Mouse (Mus musculus): Measurements from ENCODE around the gene Prune2.

The Prune2 gene

DNA sequence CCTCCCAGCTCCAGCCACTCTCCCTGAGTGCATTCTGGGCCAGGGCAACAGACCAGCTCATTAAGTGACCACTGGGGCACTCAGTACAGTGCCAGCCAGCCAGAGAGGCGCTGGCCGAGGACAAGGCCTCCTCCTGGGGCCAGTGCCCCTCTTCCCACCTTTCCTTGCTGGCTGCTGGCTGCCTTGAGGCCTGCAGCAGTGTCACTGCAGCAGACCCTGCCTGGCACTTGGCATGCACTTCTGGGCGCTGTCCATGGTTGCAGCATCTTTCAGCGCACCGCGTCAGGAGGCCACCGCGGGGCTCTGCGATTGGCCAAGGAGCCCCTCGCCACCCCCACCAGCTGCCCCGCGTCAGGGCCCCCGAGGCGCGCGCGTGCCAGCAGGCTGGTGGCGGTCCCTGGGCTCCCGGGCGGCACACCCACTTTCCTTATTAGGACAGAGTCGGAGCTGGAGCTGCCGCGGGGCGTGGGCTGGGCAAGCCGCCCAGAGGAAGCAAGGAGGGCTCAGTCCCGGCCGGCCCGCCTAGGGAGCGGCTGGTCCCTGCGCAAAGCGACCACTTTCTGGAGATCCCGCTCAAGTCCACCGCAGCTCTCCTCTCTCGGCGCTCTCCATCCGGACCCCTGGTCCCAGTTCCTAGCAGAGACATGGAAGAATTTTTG lies at the start of gene Prune2:
Gene Prune2, plus strand, starts transcription at position 506 of the 659 bp plus-strand sequence.
- DNase-seq (ENCODE audit: low spot score in 2 of 2), result peak; percentile 22 to 39

DNA sequence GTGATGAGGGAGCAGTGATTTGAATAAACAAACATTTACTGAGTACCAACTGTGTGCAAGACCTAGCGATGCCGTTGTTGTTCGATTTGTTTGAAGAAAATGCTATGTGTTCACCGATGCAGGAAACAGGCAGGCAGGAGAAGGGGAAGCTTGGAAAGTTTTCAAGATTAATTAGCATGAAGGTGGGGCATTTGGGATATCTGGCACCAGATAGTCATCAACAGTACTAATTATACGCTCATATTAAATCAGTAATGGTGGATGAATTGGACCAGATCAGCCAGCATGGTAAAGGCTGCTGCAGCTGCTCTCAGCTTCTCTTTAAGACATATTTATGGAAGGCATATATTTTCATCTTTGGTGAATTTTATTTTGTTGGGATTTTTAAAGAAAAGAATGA lies 44.4 kb upstream of the Prune2 start:
- no peak for DNase-seq (ENCODE audit: low spot score in 2 of 2)

DNA sequence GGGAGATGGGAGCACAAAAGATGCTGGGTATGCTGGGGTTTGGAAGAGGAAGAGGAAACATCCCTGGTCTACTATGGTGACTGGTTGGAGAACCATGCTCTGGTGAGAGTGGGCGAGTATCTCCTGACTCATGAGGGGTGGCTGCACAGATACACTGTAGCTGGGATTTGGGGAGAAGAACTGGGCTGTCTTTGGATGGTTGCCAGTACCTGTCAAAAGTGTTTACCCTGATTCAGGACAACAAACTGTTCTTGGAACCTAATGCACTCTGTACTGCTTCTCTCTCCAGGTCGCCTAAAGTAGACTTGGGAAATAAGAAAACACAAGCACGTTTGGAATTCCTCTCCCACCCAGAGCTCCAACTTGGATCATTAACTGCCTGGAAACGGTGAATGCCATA lies 31.4 kb upstream of the Prune2 start:
- DNase-seq (ENCODE audit: low spot score in 2 of 2), result no peak

DNA sequence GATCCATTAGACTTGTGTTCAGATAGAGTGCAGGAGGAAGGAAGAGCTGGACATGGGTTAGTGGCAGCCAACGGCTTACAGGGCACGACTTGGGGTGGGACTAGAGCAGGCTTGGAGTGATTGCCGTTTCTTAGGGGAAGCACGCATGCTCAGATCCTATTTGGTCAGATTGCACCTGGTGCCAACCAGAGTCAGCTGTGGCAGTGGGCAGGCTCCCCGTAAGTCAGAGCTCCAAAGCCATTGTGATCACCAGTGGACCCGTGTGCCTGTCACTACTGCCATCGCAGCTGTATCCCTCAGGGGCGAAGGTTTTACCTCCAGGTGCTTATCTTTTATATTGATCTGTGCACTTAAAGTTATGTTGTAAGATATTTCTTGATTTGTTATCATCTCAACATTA lies 21.3 kb upstream of the Prune2 start:
- DNase-seq (ENCODE audit: low spot score in 2 of 2), result no peak

DNA sequence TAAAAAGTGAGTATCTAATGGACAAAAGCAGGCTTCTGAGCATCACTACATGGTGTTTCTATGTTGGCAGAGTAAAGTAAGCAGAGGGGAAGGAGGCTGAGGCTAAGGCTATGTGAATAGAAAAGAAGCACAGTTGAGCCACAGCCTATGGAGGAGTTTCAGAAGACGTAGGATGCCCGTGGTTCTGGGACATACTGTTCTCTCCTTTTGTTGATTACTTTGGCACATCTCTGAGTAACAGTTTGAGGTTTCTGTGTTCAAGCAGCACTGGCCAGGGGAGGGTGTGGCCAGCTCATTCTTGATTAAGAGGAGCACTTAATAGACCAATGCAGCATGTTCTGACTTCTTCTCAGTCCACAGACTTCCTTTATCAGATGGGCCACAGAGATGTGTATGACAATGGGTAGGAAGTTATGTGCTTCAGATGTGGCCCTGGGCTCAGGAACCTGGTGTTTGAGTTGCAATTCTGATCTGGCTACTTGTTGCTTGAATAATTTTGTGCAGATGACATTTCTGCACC lies 7.1 kb upstream of the Prune2 start:
- no peak for DNase-seq (ENCODE audit: low spot score in 2 of 2)

DNA sequence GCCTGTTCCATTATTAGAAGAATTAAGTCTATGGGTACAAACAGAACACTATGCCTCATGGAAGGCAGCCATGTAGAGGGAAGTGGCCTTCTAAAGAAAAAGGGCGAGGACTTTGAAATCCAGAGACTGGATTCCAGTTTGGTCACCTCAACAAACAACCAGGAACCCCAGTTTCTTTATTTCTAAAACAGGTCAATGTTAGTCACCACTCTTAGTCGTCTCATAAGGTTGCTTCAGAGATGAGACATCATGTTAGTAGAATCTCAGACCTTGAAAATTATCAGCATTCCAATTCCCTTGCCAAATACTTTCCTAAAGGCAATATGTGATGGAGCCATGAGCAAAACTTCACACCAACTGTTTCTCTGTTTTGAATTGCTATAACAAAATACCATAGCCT lies 6.6 kb upstream of the Prune2 start:
- no peak for DNase-seq (ENCODE audit: low spot score in 2 of 2)

DNA sequence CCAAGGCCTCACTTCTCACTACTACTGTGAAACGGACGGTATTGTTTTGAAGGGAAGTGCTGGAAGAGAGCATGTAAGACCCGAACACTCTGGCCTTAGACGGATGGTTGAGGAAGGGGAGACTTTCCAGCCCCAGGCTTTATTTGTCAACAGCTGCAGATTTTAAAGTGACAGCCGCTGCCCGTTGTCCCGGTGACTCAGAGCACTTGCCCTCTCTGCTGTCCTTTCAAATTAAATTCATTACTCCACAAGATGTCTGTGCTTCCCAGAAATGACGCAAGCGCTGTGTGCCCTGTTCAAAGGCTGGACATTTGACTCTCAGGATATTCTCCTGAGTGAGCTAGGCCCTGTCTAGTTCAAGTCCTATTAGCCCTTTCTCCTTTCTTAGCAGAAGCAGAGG lies 5.9 kb upstream of the Prune2 start:
- no peak for DNase-seq (ENCODE audit: low spot score in 2 of 2)

DNA sequence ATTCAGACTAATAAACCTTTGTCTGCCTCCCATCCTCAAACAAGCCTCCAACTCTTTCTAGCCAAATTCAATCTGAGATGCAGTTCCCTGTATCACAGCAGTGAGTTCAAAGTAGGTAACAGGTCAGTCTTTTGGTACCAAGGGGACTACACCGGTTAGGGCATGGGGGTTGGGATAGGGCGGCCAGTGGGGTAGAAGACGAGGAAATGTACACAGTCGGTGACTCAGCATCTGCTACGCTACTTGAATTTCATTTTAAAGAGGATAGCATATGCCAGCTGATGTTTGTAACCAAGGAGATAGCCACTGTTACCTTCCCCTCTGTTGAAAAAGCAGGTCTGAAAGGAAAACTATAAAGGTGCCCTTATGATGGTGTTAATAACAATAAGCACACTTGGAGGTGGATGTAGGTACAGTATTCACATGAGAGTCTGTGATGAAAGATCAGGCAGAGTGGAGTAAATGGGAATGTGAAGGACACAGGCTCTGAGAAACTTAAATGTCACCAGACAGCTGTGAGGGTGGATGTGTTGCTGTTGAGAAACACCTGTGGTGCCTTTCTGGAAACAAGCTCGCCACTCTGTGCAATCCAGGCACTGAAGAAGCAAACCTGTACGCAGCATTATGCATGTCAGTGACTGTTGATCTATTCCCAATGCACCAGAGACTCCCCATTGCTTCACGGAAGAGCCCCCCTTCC lies 5.1 kb upstream of the Prune2 start:
- no peak for DNase-seq (ENCODE audit: low spot score in 2 of 2)

DNA sequence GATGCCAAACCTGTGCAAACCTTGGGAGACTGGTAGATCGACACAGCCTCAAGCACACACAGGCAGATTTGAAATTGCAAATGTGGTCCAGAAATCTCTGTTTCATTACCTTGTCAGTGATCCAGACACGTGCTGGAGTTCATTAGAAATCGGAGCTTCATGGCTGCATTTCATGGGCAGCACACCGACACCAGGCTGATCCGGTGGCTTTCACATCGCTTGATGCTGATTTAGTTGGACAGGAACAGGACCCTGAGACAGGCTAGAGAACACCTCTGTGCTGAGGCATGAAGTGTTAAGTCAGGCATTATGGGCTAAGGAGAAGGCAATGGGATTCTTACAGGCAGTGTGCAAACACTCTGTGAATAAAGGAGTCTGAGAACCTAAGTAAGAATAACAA lies 1.2 kb upstream of the Prune2 start:
- no peak for DNase-seq (ENCODE audit: low spot score in 2 of 2)

DNA sequence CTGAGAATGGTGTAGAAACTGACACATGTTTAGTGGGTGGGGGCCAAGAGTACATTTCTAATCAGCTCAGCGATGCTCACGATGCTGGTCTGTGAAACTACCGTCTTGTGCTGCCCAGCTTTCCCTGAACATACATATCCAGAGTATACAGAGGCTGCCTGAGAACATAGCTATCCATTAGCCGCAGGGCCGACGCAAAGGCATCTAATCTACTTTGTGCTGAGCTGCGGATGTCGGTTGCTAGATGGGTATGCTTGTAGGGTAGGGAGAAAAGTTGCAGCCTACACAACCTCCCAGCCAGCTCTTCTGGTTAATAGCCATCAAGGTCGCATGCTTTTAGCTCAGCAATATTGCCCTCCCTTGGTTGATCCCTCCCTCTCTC lies 696 bp upstream of the Prune2 start:
- DNase-seq (ENCODE audit: low spot score in 2 of 2), result no peak

DNA sequence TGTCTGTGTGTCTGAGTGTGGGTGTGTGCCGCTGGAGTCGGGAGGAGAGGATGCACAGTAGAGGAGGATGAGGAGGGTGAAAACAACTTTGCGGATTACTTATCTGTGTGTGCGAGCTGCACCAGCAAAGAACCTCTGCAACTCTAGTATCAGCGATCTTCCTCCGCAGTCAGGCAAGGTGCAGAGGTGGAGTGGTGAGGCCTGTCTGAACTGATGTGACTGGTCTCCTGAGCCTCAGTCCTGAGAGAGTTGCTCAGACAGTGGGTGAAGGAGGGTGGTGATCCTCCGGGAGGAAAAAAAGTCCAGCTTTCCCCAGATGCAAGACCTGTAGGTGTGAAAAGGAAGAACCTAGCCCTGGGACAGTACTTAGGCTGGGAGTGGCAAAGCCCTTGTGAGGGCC lies 401 bp downstream of the Prune2 start:
- no peak for DNase-seq (ENCODE audit: low spot score in 2 of 2)

DNA sequence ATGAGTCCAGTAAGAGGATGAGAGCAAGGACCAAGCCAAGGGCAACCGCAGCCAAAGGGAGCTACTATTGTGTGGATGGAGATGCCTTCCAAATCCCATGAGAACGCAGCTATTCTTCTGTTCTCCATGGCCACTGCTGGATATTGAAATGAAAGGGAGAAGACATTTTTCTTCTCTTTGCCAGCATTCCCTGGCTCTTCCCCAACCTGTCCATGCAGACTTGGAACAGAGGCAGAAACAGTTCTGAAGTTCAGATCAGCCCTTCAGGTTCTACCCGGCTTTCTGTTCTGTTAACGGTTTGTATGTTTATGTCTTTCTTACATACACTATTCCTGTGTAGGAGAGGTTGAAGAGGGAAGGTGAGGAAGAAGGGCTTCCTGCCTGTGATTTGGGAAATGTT lies 3.1 kb downstream of the Prune2 start:
- no peak for DNase-seq (ENCODE audit: low spot score in 2 of 2)

DNA sequence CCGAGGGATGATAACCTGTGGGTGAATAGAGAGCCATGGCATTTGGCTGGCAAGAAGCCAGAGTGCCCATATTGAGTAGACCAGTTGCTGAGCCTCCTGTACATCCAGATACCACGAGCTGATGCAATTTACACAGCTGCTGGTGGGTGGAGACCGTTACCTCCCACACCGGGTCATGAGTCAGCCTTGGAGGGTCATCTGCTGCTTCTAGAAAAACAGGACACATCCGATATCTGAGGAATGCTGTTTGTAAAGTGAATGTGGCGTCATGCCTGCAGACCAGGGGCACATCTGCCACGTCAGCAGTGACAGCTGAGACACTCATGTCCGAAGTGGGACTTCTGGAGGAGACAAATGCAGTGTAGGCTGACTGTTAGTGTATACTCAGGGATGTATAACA lies 3.6 kb downstream of the Prune2 start:
- no peak for DNase-seq (ENCODE audit: low spot score in 2 of 2)

DNA sequence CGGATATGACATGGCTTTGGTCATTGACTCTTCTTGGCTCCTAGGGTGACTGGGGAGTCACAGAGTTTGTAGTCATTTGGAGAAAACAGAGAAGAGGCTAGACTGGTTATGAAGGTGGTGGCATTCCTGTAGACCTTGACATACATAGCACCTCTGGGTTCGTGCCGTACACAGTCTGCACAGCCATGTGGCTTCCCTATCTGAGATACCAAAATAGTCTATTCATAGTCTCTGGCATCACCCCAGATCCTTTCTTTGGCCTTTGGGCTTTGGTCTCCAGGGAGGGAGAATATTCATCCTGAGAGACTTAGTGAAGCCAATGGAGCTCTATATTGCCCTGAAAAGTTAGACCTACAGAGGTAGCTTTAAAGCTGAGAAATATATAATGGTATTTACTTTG lies 5.1 kb downstream of the Prune2 start:
- no peak for DNase-seq (ENCODE audit: low spot score in 2 of 2)

DNA sequence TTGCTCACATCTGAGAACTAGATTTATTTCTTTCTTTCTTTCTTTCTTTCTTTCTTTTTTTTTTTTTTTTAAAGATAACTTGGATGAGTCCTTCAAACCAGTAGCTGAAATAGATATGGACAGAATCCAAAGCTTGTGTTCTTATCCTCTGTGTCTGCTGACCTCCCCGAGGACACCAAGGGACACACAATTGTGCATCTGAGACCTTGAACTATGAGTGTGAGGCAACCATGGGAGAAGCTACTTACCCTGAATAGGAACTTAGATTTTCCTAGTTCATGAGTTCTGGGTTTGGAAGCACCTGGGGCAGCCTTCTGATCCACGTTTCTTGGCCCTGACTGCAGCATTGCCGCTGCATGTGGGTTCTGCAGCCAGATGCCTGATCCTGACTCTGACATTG lies 7.3 kb downstream of the Prune2 start:
- DNase-seq (ENCODE audit: low spot score in 2 of 2), result no peak

DNA sequence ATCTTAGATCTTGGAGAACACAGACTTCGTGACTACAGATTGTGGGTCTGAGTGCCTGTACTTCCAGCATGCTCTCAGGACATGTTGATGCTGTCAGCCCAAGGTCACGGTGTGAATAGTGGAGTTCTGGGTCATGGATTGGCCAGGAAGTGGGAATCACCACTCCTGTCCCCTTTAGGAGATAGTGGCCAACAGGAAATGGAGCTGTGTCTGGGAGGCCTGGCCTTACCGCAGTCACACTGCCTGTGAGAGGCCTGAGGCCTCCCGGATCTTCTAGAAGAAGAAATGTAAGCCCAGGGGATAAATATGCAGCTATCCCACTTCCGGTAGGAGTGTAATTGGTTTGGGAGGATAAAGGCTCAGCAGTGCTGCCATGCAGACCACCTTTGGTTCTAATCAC lies 12.8 kb downstream of the Prune2 start:
- no peak for DNase-seq (ENCODE audit: low spot score in 2 of 2)

DNA sequence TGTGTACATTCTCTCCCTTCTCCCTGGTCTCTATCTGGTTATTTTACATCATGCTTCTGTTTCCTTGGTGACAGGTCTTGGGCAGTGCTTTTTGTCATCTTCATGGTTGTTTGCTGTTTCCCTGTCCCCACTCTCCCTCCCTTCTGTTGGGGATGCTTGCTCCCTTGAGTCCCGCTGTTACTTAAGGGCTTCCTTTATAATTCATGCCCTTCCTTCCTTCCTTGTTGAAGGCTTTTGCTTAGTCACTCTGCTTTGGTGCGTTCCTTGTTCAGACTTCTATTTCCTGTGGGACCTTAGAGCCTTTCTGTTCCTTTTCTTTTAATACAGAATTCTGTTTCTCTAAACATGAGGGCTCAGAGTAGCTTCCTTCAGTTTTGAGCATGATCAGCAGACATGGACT lies 14.7 kb downstream of the Prune2 start:
- DNase-seq (ENCODE audit: low spot score in 2 of 2), result no peak

DNA sequence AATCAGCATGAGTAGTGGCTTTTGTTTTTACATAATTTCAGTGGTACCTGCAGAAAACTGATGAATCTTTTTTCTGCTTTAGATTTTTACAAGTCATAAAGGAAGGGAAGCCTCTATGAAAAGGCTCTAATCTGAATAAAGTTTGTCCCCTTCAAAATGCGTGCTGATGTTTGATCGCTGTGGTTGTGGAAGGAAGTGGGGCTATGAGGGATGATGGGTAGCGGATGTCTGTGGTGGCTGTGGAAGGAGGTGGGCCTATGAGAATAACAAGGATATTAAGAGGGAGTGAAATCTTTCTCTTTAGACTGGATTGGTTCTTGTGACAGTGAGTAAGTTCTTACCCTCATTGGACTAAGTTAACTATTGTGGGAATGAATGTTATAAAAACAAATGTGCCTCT lies 23.0 kb downstream of the Prune2 start:
- no peak for DNase-seq (ENCODE audit: low spot score in 2 of 2)

DNA sequence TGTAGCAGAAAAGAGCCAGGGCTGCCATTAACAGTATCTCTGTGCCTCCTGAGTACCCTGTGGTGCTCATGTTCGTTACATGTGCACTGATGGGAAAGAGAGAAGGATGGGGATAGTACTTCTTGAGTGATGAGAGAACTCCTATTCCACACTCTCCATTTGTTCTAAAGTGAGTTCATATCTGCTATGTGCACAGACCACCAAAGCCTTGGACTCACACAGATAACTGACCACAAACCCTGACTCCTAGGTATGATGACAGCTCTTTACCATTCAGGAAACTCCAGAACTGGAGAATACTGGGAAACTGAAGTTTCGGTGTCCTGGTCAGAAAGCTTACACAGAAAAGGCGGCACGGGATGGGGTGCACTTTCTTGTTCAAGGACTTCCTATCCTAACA lies 25.8 kb downstream of the Prune2 start:
- no peak for DNase-seq (ENCODE audit: low spot score in 2 of 2)

DNA sequence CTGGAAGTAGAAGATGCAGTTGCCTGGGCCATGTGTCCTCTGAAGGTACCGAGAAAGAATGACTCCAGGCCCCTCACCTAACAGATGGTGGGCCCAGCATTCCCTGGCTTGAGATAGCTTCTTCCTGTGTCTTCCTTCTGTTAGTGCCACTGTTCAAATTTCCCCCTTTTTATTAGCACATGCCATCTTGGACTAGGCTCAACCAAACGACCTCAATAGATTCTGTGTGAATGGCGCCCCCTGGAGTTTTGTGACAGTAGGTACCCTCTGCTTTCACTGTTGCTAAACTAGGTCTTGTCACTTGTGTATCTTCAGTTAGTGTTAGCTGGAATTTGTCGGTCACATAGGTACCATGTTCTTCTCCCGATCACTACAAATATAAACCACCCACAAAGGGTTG lies 29.0 kb downstream of the Prune2 start:
- DNase-seq (ENCODE audit: low spot score in 2 of 2), result peak; percentile 4 to 47

DNA sequence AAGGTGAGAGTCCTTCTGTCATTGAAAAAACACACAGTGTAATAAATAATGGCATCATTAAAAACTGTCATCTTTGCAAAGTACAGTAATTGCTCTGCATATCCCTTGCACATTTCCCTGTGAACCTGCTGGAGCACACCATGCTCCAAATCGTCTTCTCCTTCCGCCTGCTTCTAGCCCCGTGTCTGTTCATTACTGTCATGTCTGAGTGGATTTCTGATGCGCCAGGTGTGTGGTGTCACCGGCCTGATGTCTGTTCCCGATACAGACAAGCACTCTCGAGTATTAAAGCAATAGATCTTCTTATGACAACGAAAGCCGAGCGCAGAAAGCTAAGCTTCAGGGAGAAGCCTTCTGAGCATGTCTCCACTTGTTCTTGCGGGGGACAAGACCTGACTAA lies 32.1 kb downstream of the Prune2 start:
- DNase-seq (ENCODE audit: low spot score in 2 of 2), result no peak

DNA sequence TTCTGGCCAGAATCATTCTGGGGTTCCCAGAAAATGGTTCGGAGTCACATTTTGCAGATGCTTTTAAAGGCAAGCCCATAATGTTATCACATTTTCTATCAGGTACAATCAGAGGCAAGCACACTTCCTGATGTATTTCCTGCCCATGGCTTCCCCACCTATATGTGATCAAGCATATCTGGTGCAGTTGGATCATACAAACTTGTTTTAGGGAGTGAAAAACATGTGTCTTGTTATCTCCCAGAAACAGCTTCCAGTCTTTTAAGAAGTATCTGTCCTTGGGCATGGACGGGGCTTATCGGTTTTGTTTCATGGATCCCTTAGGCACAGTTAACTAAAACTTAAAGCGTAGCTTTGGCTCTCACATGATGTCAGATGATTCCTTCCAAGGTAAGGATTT lies 36.2 kb downstream of the Prune2 start:
- no peak for DNase-seq (ENCODE audit: low spot score in 2 of 2)

DNA sequence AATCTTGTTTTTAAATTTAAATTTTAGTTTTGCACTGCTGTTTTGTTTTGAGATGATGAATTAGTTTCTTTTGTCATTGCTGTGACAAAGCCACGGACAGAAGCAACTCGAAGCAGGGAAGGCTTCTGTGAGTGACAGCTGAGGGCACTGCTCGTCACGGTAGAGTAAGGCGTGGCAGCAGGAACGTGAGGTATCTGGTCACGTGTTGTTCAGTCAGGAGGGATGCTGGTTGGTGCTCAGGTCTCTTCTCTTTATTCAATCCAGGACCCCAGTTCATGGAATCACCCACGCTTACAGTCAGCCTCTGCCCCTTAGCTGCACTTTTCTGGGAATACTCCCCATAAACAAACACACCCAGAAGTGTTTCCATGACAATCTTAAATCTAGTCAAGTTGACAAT lies 38.3 kb downstream of the Prune2 start:
- no peak for DNase-seq (ENCODE audit: low spot score in 2 of 2)

DNA sequence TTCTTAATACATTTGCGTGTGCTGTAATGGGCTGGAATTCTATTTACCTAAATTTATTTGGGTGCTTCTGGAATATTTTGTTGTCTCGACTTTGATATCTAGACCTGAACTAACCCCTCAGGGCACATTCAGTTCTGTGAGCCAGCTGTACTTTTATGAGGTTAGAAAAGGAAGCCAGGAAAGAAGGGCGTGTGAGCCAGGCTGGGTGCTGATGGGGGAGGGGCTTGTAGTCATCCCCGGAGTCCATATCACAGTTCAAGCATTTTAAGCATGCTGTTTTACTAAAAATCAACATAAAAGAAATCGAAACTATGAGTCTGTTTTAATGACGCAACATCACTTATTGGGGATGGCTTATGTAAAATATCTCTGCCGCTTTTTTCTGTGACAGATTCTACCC lies 42.0 kb downstream of the Prune2 start:
- DNase-seq (ENCODE audit: low spot score in 2 of 2), result peak; percentile 28 to 63
